Mouse (Mus musculus) MEL (cell line): ENCODE data around the gene 1700022I11Rik. TPM values are rescaled to one million over a fixed set of nuclear protein-coding genes. Genes with fewer than 3 reads are reported as not detected.

Experiments
- DNase-seq: peaks from one replicate; pipeline ENCODE4 v3.0.0; 2011; ENCODE audit warnings: low read depth, low spot score
- H3K27ac ChIP-seq: 2 replicates; pipeline ENCODE4 v1.5.1; 2012; ENCODE audit warnings: low read depth, mild to moderate bottlenecking, control low read depth, low read length, moderate library complexity; ENCODE audit not compliant: control insufficient read depth
- H3K27me3 ChIP-seq, 2 experiments: fragments of 150-350 bp in 1 of 2; sonication (generic) in 1 of 2; 2 replicates each; pipeline ENCODE4 v1.6.1; 2012; ENCODE audit warnings: low read length in 2 of 2, mild to moderate bottlenecking in 2 of 2, improper control_type of control experiment in 1 of 2, moderate library complexity in 1 of 2; ENCODE audit not compliant: insufficient read depth in 2 of 2, control insufficient read depth in 1 of 2
- H3K36me3 ChIP-seq, 2 experiments: 2 replicates each; pipeline ENCODE4 v1.6.1; 2012 to 2014; ENCODE audit warnings: low read length in 2 of 2, improper control_type of control experiment in 1 of 2, inconsistent platforms in 1 of 2, mild to moderate bottlenecking in 1 of 2; ENCODE audit not compliant: insufficient read depth in 2 of 2, control insufficient read depth in 1 of 2
- H3K4me1 ChIP-seq, 2 experiments: fragments of 150-350 bp in 1 of 2; sonication (generic) in 1 of 2; 2 replicates each; pipeline ENCODE4 v1.6.1; 2012; ENCODE audit warnings: low read length in 2 of 2, improper control_type of control experiment in 1 of 2, mild to moderate bottlenecking in 1 of 2; ENCODE audit not compliant: insufficient read depth in 2 of 2, control insufficient read depth in 1 of 2
- H3K4me3 ChIP-seq, 2 experiments: fragments of 150-350 bp in 1 of 2; sonication (generic) in 1 of 2; 2 replicates each; pipeline ENCODE4 v1.5.1; 2012; ENCODE audit warnings: low read depth in 2 of 2, low read length in 2 of 2, mild to moderate bottlenecking in 2 of 2, moderate library complexity in 2 of 2, control low read depth in 1 of 2, improper control_type of control experiment in 1 of 2; ENCODE audit not compliant: control insufficient read depth in 1 of 2, insufficient read depth in 1 of 2
- H3K79me2 ChIP-seq: 2 replicates; pipeline ENCODE4 v1.6.1; 2012; ENCODE audit warnings: mild to moderate bottlenecking, low read length, moderate library complexity; ENCODE audit not compliant: control insufficient read depth, poor library complexity, insufficient read depth
- H3K9ac ChIP-seq: 2 replicates; pipeline ENCODE4 v1.6.1; 2012; ENCODE audit warnings: low read depth, mild to moderate bottlenecking, control low read depth, low read length, moderate library complexity; ENCODE audit not compliant: control insufficient read depth, poor library complexity, severe bottlenecking
- H3K9me3 ChIP-seq: fragments of 150-350 bp; sonication (generic); replicated peaks from 2 replicates; pipeline ENCODE4 v1.6.1; 2012; ENCODE audit warnings: mild to moderate bottlenecking, low read length, improper control_type of control experiment, moderate library complexity; ENCODE audit not compliant: insufficient read depth
- CHD2 ChIP-seq: IDR thresholded peaks from 2 replicates; pipeline ENCODE4 v1.6.1; 2011; ENCODE audit warnings: low read length, improper control_type of control experiment
- GABPA ChIP-seq: IDR thresholded peaks from 2 replicates; pipeline ENCODE4 v1.6.1; 2012; ENCODE audit warnings: low read depth, mild to moderate bottlenecking, inconsistent platforms, low read length, improper control_type of control experiment, moderate library complexity
- HCFC1 ChIP-seq: IDR thresholded peaks from 2 replicates; pipeline ENCODE4 v1.6.1; 2012; ENCODE audit warnings: low read depth, mild to moderate bottlenecking, inconsistent platforms, low read length, improper control_type of control experiment, moderate library complexity
- JUND ChIP-seq: IDR thresholded peaks from 2 replicates; pipeline ENCODE4 v1.6.1; 2011; ENCODE audit warnings: low read depth, mild to moderate bottlenecking, improper control_type of control experiment, low read length
- KAT2A ChIP-seq: conservative IDR thresholded peaks from 2 replicates; pipeline ENCODE4 v1.6.1; 2012; ENCODE audit warnings: low read depth, low read length, improper control_type of control experiment, inconsistent platforms
- MAFK ChIP-seq: IDR thresholded peaks from 2 replicates; pipeline ENCODE4 v1.6.1; 2011; ENCODE audit warnings: low read depth, mild to moderate bottlenecking, low read length, improper control_type of control experiment, borderline replicate concordance
- MAZ ChIP-seq: IDR thresholded peaks from 2 replicates; pipeline ENCODE4 v1.6.1; 2012; ENCODE audit warnings: low read depth, mild to moderate bottlenecking, inconsistent platforms, low read length, improper control_type of control experiment
- MYC ChIP-seq: IDR thresholded peaks from 2 replicates; pipeline ENCODE4 v1.6.1; 2011; ENCODE audit warnings: low read depth, mild to moderate bottlenecking, low read length, improper control_type of control experiment, moderate library complexity
- NELFE ChIP-seq: IDR thresholded peaks from 2 replicates; pipeline ENCODE4 v1.6.1; 2011; ENCODE audit warnings: low read depth, low read length, improper control_type of control experiment
- NRF1 ChIP-seq: IDR thresholded peaks from 2 replicates; pipeline ENCODE4 v1.6.1; 2014; ENCODE audit warnings: low read depth, mild to moderate bottlenecking, inconsistent platforms, low read length, improper control_type of control experiment, moderate library complexity; ENCODE audit not compliant: poor library complexity, insufficient read depth, severe bottlenecking
- POLR2AphosphoS5 ChIP-seq: IDR thresholded peaks from 2 replicates; pipeline ENCODE4 v1.6.1; 2012; ENCODE audit warnings: low read depth, borderline replicate concordance, mild to moderate bottlenecking, inconsistent platforms, low read length, moderate library complexity, mixed read lengths
- SMC3 ChIP-seq: IDR thresholded peaks from 2 replicates; pipeline ENCODE4 v1.6.1; 2011; ENCODE audit warnings: low read depth, low read length, improper control_type of control experiment
- TBP ChIP-seq: IDR thresholded peaks from 2 replicates; pipeline ENCODE4 v1.8.0; 2011; ENCODE audit warnings: low read depth, low read length, improper control_type of control experiment
- UBTF ChIP-seq: IDR thresholded peaks from 2 replicates; pipeline ENCODE4 v1.6.1; 2012; ENCODE audit warnings: low read depth, mild to moderate bottlenecking, inconsistent platforms, low read length, improper control_type of control experiment, moderate library complexity, borderline replicate concordance; ENCODE audit not compliant: insufficient read depth
- USF1 ChIP-seq: IDR thresholded peaks from 2 replicates; pipeline ENCODE4 v1.6.1; 2014; ENCODE audit warnings: low read depth, mild to moderate bottlenecking, inconsistent platforms, low read length, improper control_type of control experiment, moderate library complexity
- USF2 ChIP-seq, 2 experiments: IDR thresholded peaks; 2 replicates each; pipeline ENCODE4 v1.6.1; 2011 to 2012; ENCODE audit warnings: improper control_type of control experiment in 2 of 2, low read length in 2 of 2, borderline replicate concordance in 1 of 2, inconsistent platforms in 1 of 2, low read depth in 1 of 2, mild to moderate bottlenecking in 1 of 2; ENCODE audit not compliant: insufficient read depth in 1 of 2
- ZKSCAN1 ChIP-seq: IDR thresholded peaks from 2 replicates; pipeline ENCODE4 v1.6.1; 2012; ENCODE audit warnings: low read depth, mild to moderate bottlenecking, inconsistent platforms, low read length, improper control_type of control experiment, moderate library complexity
- polyA plus RNA-seq, 2 experiments: library from polyadenylated mRNA; stranded (reverse) in 1 of 2; unstranded in 1 of 2; fragments of >175 nt in 1 of 2; fragments of >200 nt in 1 of 2; gene quantifications; 2 replicates each; pipeline versions ENCODE4 v1.2.1 to v1.2.4; 2012; ENCODE audit warnings: low replicate concordance in 2 of 2, low read depth in 1 of 2; ENCODE audit not compliant: insufficient read length in 2 of 2, insufficient read depth in 1 of 2, missing spikeins in 1 of 2
- total RNA-seq: library from RNA; depleted of rRNA; stranded (reverse); fragments of 300-350 nt; gene quantifications from 2 replicates; pipeline ENCODE4 v1.2.3, GENCODE M21; 2012

1700022I11Rik gene
- total and polyA plus RNA-seq, 3 experiments = 0.39 to 0.54 TPM; not detected in 1

DNA sequence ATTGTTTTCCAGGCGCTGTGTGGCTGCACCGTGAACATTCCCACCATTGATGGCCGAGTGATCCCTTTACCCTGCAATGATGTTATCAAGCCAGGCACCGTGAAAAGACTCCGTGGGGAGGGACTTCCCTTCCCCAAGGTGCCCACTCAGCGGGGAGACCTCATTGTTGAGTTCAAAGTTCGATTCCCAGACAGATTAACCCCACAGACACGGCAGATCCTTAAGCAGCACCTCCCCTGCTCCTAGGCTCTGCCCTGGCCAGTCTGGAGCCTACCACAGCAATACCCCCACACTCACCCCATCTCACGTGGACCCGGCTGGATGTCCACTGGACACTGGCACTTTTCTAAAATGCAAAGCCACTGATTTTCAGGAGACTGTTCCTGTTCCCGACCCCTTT, 12.1 kb upstream of the 1700022I11Rik start:
- H3K79me2 ChIP-seq = no peaks in the 10 kb centered on the region
- H3K4me3 ChIP-seq = no peak overlapping the region
- TF ChIP-seq KAT2A = no peak
- no peak for TF ChIP-seq MYC
- TF ChIP-seq JUND = no peak
- DNase-seq = no peak
- no peaks in the 10 kb centered on the region for H3K9me3 ChIP-seq
- peaks cover 0 to 4% of the 10 kb centered on the region in 2 experiments; a peak in 2 of 4 replicates for H3K36me3 ChIP-seq
- H3K27ac ChIP-seq = no peak overlapping the region
- peaks cover 0 to 4% of the 10 kb centered on the region in 2 experiments; a peak in 1 of 4 replicates for H3K4me1 ChIP-seq
- no peak overlapping the region for H3K9ac ChIP-seq
- H3K27me3 ChIP-seq = no peaks in the 10 kb centered on the region

DNA sequence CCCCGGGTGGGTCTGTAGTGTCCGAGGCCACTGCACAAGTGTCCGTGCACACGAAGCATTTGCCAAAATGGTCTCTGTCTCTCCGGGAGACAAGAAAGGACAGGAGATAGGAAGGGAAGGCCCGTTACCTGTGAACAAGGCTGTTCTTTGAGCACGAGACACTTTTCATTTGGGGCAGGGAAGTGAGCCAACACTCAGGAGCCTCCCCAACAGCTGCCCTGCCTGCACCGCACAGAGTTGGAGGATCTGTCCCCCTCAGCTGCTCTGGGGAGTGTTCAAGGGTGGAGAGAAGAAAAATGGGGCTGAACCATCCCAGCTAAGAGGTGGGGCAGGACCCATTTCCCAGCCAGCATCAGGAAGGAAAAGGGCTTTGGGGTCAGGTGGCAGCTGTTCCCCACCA, 11.4 kb upstream of the 1700022I11Rik start:
- TF ChIP-seq USF1 (no peak), GABPA (no peak), MAZ (no peak), USF2 (IDR thresholded peaks at IDR 0.05; ENCODE audit: borderline replicate concordance in 1 of 2, insufficient read depth in 1 of 2, low read depth in 1 of 2, low read length in 2 of 2) (no peak), UBTF (no peak), HCFC1 (no peak), POLR2AphosphoS5 (no peak), SMC3 (no peak), MAFK (no peak), NELFE (no peak), ZKSCAN1 (no peak), TBP (no peak), CHD2 (no peak), NRF1 (no peak), JUND (no peak)
- Histone ChIP-seq H3K36me3 (peaks cover 0 to 4% of the 10 kb centered on the region in 2 experiments; a peak in 2 of 4 replicates), H3K79me2 (no peaks in the 10 kb centered on the region), H3K4me1 (peaks cover 0 to 4% of the 10 kb centered on the region in 2 experiments; a peak in 1 of 4 replicates), H3K9me3 (no peaks in the 10 kb centered on the region), H3K9ac (no peak overlapping the region), H3K27me3 (no peaks in the 10 kb centered on the region), H3K27ac (no peak overlapping the region), H3K4me3 (no peak overlapping the region)
- no peak for DNase-seq
